Mouse (Mus musculus) heart, adult 2 months (tissue): ENCODE measurements at regions not wholly inside any gene's neighbourhood (a gene's known extent, or its start where the extent isn't known, plus 50 kb on each side); places are given as distances from the start of the nearest gene placed in this dataset.
A peak's percentile ranks its signal among the peaks of the same experiment; 100 is the strongest.
"Not testable (repeated sequence)": the region's sequence is repeated elsewhere in the genome, so short reads cannot be mapped to it uniquely, and the experiment has no call there.

Source experiments
- DNase-seq, 2 experiments: peaks; one replicate each; pipeline ENCODE4 v3.0.0; 2021
- H3K27ac ChIP-seq: fragments of 200-600 bp; 2 replicates; pipeline ENCODE4 v1.8.1; 2022
- H3K27me3 ChIP-seq: fragments of 200-500 bp; 2 replicates; pipeline ENCODE4 v1.6.1; 2012; ENCODE audit warnings: mild to moderate bottlenecking, low read length, inconsistent platforms, mixed read lengths; ENCODE audit not compliant: control insufficient read depth, insufficient read depth
- H3K36me3 ChIP-seq: fragments of 200-500 bp; 2 replicates; pipeline ENCODE4 v1.6.1; 2012; ENCODE audit warnings: low read length, inconsistent platforms; ENCODE audit not compliant: control insufficient read depth, insufficient read depth
- H3K4me1 ChIP-seq: fragments of 200-500 bp; 2 replicates; pipeline ENCODE4 v1.6.1; 2011; ENCODE audit warnings: low read length; ENCODE audit not compliant: control insufficient read depth, insufficient read depth
- H3K4me3 ChIP-seq: fragments of 200-600 bp; 2 replicates; pipeline ENCODE4 v1.8.1; 2022
- H3K79me2 ChIP-seq: fragments of 200-500 bp; replicated peaks from 2 replicates; pipeline ENCODE4 v1.6.1; 2012; ENCODE audit warnings: mild to moderate bottlenecking, inconsistent platforms, low read length, moderate library complexity, mixed read lengths; ENCODE audit not compliant: control insufficient read depth, insufficient read depth
- H3K9ac ChIP-seq: fragments of 200-500 bp; 2 replicates; pipeline ENCODE4 v1.6.1; 2012; ENCODE audit warnings: low read depth, mild to moderate bottlenecking, control low read depth, inconsistent platforms, low read length, mixed read lengths
- CTCF ChIP-seq: fragments of 200-600 bp; IDR thresholded peaks from 2 replicates; pipeline ENCODE4 v1.8.1; 2022; ENCODE audit warnings: antibody characterized with exemption, mild to moderate bottlenecking, moderate library complexity
- EP300 ChIP-seq: fragments of 200-500 bp; IDR thresholded peaks from 2 replicates; pipeline ENCODE4 v1.6.1; 2011; ENCODE audit warnings: low read depth, low read length, control low read depth; ENCODE audit not compliant: insufficient read depth
- POLR2A ChIP-seq: fragments of 200-500 bp; IDR thresholded peaks from 2 replicates; pipeline ENCODE4 v1.6.1; 2011; ENCODE audit warnings: mild to moderate bottlenecking, low read depth, low read length, control low read depth; ENCODE audit not compliant: insufficient read depth
- WGBS: fragments of 180-500 bp; shearing (Covaris S2); methylation state at CpG from one replicate; pipeline ENCODE4 v1.1.7; 2018; 5-methylcytosine and 5-hydroxymethylcytosine counted together
- intact Hi-C: fragments of 180-260 bp; cut with DNase I; formaldehyde crosslinking; loops from one replicate; pipeline ENCODE4 v1.15.1; 2025

- intact Hi-C loops = no loop called here
- no peak for DNase-seq
- Histone ChIP-seq H3K27me3 (no peaks in the 10 kb centered on the region), H3K79me2 (no peaks in the 10 kb centered on the region), H3K36me3 (no peaks in the 10 kb centered on the region), H3K9ac (no peak overlapping the region), H3K4me1 (no peaks in the 10 kb centered on the region), H3K4me3 (no peak overlapping the region), H3K27ac (no peak overlapping the region)
- TF ChIP-seq EP300 (no peak), POLR2A (no peak), CTCF (no peak)
- 94% methylated on average over 4 of the region's 4 CpGs for WGBS
These were observed 909.4 kb downstream of the Robo1 start for GRCm38 (mm10) chr16:73217555-73217954.

GRCm38 (mm10) chr16:73203542-73203941 is 895.4 kb downstream of the Robo1 start:
- intact Hi-C loops = no loop called here
- WGBS = 85% methylated on average over 11 of the region's 11 CpGs
- no peak for TF ChIP-seq CTCF
- no peak for TF ChIP-seq POLR2A
- no peak for TF ChIP-seq EP300

GRCm38 (mm10) chr16:73200991-73201390 is 892.9 kb downstream of the Robo1 start:
- H3K27me3 ChIP-seq = no peaks in the 10 kb centered on the region
- no peak overlapping the region for H3K9ac ChIP-seq
- no peak for DNase-seq
- 54% methylated on average over 3 of the region's 3 CpGs for WGBS
- H3K4me3 ChIP-seq = no peak overlapping the region
- no peaks in the 10 kb centered on the region for H3K4me1 ChIP-seq
- no peak overlapping the region for H3K27ac ChIP-seq
- no peak for TF ChIP-seq POLR2A
- TF ChIP-seq CTCF = no peak
- no peak for TF ChIP-seq EP300
- no peaks in the 10 kb centered on the region for H3K36me3 ChIP-seq
- H3K79me2 ChIP-seq = no peaks in the 10 kb centered on the region
- intact Hi-C loops = no loop called here

More at GRCm38 (mm10) chr16:73203542-73203941, 895.4 kb downstream of the Robo1 start:
- no peaks in the 10 kb centered on the region for H3K27me3 ChIP-seq
- H3K4me1 ChIP-seq = no peaks in the 10 kb centered on the region
- no peaks in the 10 kb centered on the region for H3K36me3 ChIP-seq
- no peak overlapping the region for H3K4me3 ChIP-seq
- H3K27ac ChIP-seq = no peak overlapping the region
- H3K9ac ChIP-seq = no peak overlapping the region
- no peaks in the 10 kb centered on the region for H3K79me2 ChIP-seq
- no peak for DNase-seq

- WGBS = 72% methylated on average over 5 of the region's 5 CpGs
- H3K79me2 ChIP-seq = no peaks in the 10 kb centered on the region
- H3K36me3 ChIP-seq = no peaks in the 10 kb centered on the region
- no peak for DNase-seq
- intact Hi-C loops = no loop called here
- no peak overlapping the region for H3K9ac ChIP-seq
- H3K27me3 ChIP-seq = no peaks in the 10 kb centered on the region
- no peaks in the 10 kb centered on the region for H3K4me1 ChIP-seq
- no peak for TF ChIP-seq EP300
- TF ChIP-seq CTCF = no peak
- no peak for TF ChIP-seq POLR2A
- no peak overlapping the region for H3K27ac ChIP-seq
- no peak overlapping the region for H3K4me3 ChIP-seq
These were observed 874.7 kb downstream of the Robo1 start for GRCm38 (mm10) chr16:73182776-73183175.

GRCm38 (mm10) chr16:73182258-73182657 is 874.2 kb downstream of the Robo1 start:
- Histone ChIP-seq H3K4me3 (no peak overlapping the region), H3K9ac (no peak overlapping the region), H3K79me2 (no peaks in the 10 kb centered on the region), H3K36me3 (no peaks in the 10 kb centered on the region), H3K4me1 (no peaks in the 10 kb centered on the region), H3K27me3 (no peaks in the 10 kb centered on the region), H3K27ac (no peak overlapping the region)
- 76% methylated on average over 7 of the region's 7 CpGs for whole genome bisulfite sequencing
- no peak for TF ChIP-seq CTCF
- no peak for TF ChIP-seq POLR2A
- no peak for TF ChIP-seq EP300
- intact Hi-C loops = no loop called here
- no peak for DNase-seq

GRCm38 (mm10) chr16:73155447-73155846 is 847.3 kb downstream of the Robo1 start:
- Histone ChIP-seq H3K4me3 (no peak overlapping the region), H3K9ac (no peak overlapping the region), H3K27ac (no peak overlapping the region), H3K36me3 (no peaks in the 10 kb centered on the region), H3K4me1 (no peaks in the 10 kb centered on the region), H3K27me3 (no peaks in the 10 kb centered on the region), H3K79me2 (no peaks in the 10 kb centered on the region)
- no peak for DNase-seq
- TF ChIP-seq POLR2A = no peak
- no peak for TF ChIP-seq EP300
- TF ChIP-seq CTCF = peak; percentile 29; the same call in 1 of the 2 replicates
- 52% methylated on average over 2 of the region's 2 CpGs for WGBS
- intact Hi-C loops = no loop called here

- H3K27me3 ChIP-seq, H3K4me3 ChIP-seq, H3K9ac ChIP-seq, H3K27ac ChIP-seq, H3K36me3 ChIP-seq, DNase-seq, H3K79me2 ChIP-seq, H3K4me1 ChIP-seq, intact Hi-C loops: not testable (repeated sequence)
- WGBS = 93% methylated on average over 1 of the region's 1 CpGs
These were observed 819.8 kb downstream of the Robo1 start for GRCm38 (mm10) chr16:73127927-73128326.
